Mouse (Mus musculus) naive thymus-derived CD4-positive, alpha-beta T cell, adult 5 months (primary cell): ENCODE measurements around the gene Spry1. TPM values are rescaled to one million over a fixed set of nuclear protein-coding genes. Genes with fewer than 3 reads are reported as not detected.

ENCODE experiments used
- polyA plus RNA-seq: library from polyadenylated mRNA; unstranded; fragments of 100-300 nt; shearing (Covaris generic); gene quantifications from one replicate; pipeline ENCODE4 v1.2.1, GENCODE M21; 2017

Gene Spry1
- 3.0 TPM for polyA plus RNA-seq

DNA sequence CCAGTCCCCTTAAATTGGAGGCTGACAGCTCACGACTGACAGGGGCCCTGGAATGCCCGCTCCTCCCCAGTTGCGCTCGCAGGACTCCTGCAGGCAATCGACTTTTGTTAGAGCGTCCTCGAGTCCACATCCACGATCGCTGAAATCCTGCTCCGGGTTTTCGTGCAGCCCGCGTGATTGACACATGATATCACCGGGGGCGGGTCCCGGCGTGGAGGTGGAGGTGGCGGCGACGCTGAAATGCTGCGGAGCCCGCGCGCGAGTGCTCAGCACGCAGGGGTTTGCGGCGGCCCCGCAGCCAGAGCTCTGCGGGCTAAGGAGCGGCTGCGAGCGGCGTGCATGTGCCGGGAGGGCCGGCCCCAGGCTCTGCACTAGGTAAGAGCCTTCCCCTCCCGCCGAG is at the start of gene Spry1:
Gene Spry1, plus strand, starts transcription at position 258 of the 400 bp plus-strand sequence.

Other genes with a start within 250 kb of the Spry1 start
- 45.0 TPM for gene Spata5, start 220.1 kb upstream of the Spry1 start, polyA plus RNA-seq
- gene Nudt6, start 219.7 kb upstream of the Spry1 start, polyA plus RNA-seq = 32.9 TPM
- gene Gm5148, start 84.5 kb downstream of the Spry1 start, polyA plus RNA-seq = 0.50 TPM